Mouse (Mus musculus): ENCODE results near the gene P2ry2.
A peak's percentile ranks its signal among the peaks of the same experiment; 100 is the strongest.

Gene P2ry2

DNA sequence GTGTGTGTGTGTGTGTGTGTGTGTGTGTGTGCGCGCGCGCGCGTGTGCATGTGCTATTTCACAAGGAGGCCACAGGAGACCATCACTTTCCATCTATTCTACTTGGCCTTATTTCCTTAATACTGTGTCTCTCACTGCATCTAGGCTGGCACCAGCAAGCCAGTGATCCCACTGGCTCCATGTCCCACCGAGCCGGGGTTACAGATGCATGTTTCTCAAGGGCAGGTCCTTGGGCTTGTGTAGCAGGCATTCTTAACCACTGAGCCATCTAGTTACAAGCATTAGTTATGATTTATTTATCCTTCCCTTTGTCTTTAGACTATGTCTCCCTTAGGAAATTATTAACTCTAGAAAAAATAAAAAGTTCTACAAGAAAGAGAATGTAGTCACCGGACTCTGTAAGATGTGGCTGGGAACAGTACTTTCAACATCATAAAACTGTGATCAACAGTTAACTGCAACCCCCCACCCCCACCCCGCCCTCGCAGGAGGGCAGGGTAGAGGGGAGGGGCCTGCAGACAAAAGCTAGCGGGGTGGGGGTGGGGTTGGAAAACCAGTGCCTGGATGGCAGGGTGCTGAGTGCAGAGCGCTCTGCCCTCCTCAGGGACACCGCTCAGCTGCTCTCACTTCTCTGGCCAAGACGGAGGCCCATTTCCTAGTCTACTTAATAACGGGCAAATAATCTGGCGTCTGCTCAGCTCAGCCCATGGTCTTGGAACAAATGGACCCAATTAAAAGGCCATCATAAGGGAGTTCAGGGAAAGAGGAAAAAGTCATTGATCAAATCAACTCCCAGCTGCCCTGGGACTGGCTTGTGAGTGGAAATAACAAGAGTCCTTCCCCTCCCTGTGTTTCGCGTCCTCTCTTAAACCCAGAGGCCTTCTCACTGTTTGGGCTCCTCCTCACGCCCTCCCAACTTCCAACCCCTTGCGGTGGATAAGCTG lies 27.9 kb downstream of the P2ry2 start:
- peak; percentile 56 for DNase-seq (ENCODE audit: low spot score)

DNA sequence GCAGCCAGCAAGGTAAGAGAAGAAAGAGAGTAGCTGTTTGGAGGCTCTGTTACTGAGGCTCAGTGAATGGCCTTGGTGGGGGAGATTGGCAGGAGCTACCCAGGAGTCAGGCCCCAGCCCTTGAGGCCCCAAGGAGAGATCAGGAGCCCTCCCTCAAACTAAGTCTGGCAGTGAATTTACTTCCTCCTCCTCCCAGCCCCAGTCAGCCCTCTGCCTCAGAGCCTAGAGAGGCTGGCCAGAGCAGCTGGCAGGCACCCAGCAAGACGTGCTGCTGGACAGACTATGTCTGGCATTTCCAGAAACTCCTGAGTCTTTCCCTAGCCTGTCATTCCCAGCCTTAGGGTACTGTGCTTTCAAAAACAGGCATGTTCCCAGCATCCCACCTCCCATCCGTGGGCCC lies 33.5 kb downstream of the P2ry2 start:
- DNase-seq (ENCODE audit: low spot score), result no peak

DNA sequence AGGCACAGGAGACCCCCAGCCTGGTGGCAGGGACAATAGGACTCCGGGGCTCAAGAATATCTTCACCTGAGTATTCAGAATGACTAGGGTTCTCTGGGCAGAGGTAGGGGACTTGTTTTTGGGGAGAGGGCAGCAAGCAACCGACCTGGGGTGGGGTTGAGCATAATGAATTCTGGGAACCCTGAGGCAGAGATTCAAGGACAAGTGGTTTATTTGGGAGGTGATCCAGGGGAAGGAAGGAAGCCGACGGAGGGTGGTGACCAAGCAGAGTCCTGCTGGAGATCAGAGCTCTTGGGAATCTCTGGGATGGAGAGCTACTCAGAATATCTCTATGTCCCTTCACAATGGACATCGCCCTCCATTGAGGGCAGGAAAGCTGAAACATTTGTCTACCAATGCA lies 34.5 kb downstream of the P2ry2 start:
- DNase-seq (ENCODE audit: low spot score), result no peak

DNA sequence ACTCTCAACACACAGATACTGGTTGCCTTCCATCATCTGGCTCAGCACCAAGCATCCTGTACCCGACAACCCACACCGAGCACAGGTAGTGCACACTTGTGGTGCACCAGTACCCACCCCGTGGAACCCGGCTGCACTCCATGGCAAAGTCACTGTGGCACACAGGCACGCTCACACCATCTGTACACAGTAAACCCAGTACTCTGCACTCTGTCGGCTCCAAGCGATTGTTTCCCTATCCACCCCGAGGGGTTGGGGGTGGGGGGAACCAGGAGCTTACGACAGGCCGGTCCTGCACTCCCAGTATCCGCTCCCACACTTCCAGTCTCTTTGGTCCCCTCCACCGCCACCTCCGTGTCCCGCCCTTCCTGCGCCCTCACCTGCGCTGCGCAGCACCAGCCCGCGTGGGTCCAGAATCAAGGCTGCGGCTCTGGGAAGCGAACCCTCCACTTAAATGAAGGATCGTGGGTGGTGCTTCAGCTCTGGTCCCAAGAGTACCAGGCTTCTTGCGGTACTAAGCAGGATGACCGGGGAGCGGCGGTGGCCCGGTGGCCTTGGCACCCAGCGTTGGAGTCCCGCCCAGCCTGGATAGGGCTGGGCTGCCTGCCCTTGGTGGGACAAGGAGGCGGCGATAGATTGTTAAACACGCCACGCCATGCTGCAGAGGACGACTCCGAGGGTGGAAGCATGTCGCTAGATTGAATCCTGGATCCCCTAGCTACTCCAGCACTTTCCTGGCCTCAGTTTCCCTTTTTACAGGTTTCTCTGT lies 38.3 kb downstream of the P2ry2 start, which contains the start of gene P2ry6:
Gene P2ry6 (minus strand): TSS at position 515 of the 769 bp plus-strand sequence.
- DNase-seq (ENCODE audit: low spot score), result no peak

DNA sequence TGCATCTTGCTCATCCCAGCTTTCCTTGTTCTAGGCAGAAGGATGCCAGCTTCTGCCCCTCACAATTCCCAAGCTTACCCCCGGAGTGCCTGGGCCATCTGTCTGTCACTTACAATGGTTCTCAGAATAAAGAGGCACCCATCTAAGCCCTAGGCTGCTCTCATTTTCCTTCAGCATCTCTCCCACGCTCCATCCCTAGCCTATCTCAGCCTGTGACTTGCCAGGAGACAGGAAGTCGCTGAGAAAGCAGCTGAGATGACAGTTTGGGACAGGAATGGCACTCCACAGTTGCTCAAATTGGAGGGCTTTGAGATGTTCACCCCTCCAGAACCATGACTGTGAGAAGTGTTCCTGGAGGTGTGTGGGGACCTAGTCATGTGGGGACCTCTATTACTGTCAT lies 39.8 kb downstream of the P2ry2 start:
- DNase-seq (ENCODE audit: low spot score), result no peak

DNA sequence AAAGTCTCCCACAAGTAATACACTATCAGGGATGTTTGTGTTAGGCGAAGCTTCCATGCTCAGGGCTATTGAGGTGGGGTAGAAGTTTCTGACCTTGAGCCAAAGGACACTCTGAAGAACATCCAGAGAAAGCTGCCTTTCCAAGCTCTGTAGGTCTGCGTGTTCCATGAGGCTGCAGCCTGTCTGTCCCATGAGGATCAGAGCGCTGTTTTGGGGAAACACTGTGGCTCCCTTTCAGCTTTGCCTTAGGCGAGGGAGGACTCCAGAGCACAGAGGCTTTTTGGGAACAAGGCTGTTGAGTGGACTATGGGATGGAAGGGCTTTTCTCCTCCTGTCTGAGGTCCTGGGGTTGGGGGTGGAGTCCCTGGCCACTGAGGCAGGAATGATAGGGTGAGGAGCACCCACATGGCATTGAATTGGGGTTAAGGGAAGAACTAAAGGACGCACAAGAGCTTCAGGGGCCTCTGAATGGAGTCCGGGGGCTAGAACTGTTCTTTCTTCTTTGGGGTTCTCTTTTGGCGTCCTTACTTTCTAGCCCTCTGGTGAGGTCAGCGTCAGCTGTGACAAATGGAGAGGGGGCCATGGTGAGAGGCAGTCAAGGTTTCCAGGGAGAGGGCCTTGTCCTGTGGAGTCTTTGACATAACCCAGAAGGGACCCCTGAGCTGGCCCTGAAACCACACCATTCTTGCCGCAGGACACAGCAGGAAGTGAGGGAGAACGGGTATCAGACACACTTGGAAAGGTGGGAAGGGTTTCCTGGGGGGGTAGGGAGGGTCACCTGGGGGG lies 43.6 kb downstream of the P2ry2 start:
- no peak for DNase-seq (ENCODE audit: low spot score)

DNA sequence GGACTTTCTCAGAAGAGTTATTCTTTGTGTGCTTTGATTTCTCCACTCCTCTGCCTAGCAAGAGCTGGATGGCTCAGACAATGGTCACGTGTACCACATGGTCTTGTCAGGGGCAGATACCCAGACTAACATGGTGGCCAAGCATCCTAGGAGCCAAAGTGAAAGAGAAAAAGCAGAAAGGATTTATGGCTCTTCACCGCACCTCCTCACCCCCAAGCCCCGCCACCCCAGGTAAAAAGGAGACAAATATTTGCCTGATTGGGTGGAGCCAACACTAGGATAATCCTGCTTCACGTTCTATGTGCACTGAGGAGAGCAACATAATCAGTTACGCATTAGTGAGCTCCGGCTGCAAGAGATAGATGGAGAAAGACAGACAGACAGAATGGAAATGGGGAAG lies 44.3 kb downstream of the P2ry2 start:
- no peak for DNase-seq (ENCODE audit: low spot score)

DNA sequence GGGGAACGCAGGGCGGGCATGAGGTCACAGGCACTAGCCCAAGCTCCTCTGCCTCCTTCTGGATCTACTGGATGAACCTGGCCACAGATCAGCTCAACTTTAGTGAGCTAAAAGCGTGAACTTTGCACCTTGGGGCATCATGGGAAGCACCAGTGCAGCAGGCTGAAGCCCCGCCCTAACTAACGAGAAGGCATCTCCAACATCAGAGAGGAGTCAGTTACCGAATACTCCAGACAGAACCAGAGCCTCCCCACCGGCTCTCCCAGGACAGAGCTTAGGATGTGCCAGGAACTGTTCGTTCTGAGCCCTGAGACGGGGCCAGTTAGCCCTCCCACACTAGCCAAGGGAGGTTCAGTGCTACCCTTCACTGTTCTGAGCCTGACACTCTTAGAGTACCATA lies 44.8 kb downstream of the P2ry2 start:
- DNase-seq (ENCODE audit: low spot score), result no peak

DNA sequence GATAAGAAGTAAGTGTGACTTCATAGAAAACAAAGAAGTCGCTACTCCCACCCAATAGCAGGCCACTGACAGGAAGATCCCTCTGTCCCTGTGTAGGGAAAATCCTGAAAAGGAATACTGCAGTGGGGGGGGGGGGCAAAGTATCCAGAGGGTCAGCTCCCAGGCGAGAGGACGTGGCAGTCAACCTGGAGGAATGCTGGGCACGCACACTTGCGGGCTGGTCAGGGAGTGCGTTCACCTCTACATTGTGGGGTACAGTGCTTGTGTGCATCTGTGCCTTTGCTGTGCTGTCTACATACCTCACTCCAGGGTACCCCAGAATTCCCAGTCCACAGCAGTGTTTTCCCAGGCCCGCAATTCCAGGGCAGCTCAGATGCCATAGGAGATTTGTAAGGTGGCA lies 46.7 kb downstream of the P2ry2 start:
- no peak for DNase-seq (ENCODE audit: low spot score)

DNA sequence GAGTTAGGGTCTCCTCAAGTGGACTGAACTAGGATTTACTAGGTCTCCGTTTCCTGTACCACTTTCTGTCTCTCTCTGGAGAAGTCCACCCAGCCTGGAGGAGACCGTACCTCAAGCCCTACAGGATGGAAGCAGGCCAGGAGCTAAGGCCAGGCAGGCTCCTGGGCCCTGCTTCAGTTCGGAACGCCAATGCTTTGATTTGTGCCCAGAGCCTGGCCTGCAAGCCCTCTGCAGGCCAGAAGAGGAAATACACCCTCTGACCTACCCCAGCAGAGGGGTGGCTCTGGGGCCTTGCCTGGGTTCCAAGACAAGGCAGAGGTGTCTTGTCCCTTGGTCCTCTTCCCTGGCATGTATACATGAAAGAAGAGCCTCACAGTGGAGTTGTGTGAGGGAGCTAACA lies 47.6 kb downstream of the P2ry2 start:
- DNase-seq (ENCODE audit: low spot score), result peak; percentile 54

DNA sequence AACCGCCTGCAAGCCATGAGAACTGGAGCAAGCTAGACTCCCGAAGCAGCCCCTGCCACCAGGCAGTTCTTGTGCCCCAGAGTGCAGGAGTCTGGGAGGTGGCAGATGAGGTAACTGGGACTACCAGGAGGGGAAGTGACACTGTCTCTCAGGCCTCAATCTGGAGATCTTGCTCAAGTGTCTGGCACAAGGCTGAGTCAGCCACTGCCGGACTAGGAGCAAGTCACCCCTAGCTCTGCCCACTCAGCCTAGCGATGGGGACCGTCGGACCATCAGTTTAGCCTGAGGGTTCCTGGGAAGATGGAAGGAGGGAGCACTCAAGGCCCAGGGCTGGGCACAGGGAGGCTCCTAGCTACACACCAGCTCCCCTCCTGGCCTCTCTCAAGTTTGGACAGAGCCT lies 48.4 kb downstream of the P2ry2 start:
- no peak for DNase-seq (ENCODE audit: low spot score)

DNA sequence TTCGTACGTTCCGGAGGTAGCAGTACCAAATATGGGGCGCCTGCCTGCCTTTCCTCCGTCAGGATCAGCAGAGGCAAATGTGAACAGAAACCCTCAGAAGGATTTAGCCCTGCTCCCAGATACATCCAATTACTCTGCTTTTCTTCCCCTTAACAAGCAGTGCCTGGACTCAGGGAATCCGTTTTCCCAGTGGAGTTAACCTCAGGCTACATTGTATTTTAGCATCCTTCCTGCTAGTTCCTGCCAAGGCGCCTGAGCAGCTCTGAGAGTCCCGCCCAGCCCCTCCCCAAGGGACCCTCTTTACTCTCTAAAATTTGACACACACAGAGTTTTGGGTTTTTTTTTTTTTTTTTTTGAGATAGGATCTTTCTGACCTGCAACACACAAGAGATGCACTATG lies 49.3 kb downstream of the P2ry2 start:
- DNase-seq (ENCODE audit: low spot score), result no peak

DNA sequence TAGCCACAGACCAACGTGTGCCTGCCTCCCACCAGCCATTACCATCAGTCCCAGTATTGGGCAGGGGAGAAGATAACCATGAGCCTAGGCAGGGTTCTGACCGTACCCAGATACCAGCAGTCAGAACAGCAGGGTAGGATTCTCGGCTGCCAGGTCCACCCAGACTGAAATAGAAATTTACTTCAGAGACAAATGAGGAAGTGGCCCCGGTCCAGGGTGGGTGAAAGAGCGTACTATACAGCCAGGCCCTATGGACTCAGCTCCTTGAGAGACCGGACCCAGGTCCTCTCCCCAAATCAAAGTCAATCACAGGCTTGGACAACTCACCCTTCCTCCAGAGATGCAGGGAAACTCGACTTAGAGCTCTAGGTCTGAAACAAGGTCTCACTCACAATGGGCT lies 51.5 kb downstream of the P2ry2 start:
- no peak for DNase-seq (ENCODE audit: low spot score)

DNA sequence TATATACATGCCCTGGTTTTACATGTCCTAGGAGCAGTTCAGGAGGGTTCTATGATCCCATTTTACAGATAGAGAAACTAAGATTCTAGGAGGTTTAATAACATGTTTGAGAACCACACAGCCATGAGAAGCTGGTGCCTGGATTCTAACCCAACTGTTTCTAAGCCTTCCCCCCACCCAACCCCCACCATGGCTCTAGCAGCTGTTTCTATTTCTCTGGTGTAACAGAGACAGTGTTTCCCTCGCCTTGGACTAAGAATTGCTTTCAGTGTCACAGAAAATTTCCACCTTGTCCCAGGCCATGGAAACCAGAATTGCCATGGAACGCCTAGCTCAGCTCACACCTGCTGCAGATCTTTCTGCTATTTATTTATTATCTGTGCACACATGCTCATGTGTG lies 52.2 kb downstream of the P2ry2 start:
- DNase-seq (ENCODE audit: low spot score), result no peak

DNA sequence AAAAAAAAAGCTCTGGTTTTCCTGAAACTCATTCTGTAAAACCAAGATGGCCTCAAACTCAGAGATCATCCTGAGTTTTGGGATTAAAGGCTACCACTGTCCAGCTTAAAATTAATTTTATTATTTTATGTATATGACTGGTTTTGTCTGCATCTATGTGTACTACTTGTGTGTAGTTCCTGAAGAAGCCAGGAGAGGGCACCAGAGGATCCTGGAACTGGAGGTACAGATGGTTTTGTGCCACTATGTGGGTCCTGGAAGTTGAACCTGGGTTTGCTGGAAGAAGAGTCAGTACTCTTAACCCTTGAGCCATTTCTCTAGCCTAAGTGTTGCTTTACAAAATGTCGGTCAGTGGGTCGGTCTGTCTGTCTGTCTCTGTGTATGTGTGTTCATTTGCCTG lies 54.2 kb downstream of the P2ry2 start:
- DNase-seq (ENCODE audit: low spot score), result no peak

DNA sequence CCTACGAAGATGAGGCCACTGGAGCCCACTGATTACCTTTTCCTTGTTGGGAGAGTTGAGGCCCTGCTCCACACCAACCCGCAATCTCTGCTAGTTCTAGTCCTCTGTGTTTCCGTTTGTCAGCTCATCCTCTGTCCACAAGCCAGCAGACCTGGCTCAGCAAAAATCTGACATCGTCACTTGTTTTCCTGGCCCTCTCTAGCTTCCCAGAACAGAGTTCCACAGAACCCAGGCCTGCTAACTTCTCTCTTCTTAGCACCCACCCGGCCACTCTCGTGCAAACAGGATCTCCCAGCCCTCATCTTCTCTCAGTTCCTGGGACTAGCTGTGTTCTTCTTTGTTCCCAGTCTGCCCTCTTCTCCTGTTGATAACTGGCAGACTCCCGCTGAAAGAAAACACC lies 60.0 kb downstream of the P2ry2 start:
- DNase-seq (ENCODE audit: low spot score), result no peak

DNA sequence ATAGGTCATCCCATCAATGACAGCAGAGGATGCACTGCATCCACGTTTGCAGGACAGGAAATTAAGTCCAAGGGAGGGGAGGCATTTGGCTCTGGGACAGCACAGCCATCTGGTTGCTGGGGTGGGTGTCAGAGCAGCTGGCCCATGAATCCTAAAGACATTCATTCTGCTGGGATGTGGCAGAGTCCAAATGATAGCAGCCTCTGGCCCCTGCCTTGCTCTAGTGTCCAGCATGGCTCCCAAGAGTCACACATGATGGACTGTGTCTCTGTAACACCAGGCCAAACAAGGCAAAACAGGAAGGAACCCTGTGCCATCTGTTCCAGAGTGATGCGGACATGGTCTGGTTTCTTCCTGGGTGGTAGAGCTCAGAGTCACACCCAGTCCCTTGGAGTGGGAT lies 60.8 kb downstream of the P2ry2 start:
- DNase-seq (ENCODE audit: low spot score), result no peak

DNA sequence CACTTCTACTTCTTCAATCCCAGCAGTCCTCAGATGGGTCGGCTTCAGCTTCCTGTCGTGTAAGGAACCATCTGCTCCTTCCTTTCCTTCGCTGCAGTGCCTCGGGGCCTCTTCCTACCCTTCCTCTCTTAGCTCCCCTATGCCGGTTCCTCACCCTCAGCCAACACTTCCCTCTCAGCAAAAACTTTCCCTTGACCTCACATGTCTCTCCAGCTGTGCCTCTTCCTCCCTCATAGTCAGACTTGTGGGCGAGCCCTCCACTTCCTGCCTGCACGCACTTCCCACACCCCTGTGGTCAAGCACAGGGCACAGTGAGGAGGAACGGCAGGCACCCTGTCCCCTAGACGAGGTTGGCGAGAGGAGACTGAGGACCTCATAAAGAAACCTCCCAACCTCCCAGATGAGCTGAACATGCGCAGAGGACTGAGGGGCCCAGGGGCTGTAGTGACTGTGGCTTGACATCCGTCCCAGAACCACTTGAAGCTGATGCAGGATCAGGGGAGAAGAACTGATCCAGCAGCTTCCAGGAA lies 62.1 kb downstream of the P2ry2 start:
- DNase-seq (ENCODE audit: low spot score), result no peak

DNA sequence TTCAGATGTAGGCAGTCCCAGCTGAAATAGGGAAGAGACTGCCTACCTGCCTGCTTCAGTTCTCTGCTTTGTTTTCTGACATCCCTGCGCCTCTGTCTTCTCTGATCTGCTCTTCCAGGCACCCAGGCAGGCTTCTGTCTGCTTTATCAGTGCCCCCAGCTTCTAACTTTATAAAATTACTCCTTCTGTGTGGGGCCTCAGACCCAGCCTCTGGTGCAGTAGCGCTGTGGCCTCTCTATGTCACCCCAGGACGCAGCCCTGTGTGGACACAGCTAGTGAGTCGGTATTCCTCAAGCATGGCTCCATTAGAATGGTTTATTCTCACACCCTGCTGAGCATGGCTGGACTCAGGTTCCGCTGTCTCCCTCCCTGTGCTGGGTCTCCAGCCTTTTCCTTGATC lies 62.6 kb downstream of the P2ry2 start:
- no peak for DNase-seq (ENCODE audit: low spot score)

All from embryo, embryonic 10 days (tissue).